Mouse (Mus musculus) stomach, postnatal 0 days (tissue): ENCODE measurements around the gene Gm4969.

ENCODE experiments used
- CTCF ChIP-seq: IDR thresholded peaks from 2 replicates; pipeline ENCODE4 v1.5.1; 2016; ENCODE audit warnings: antibody characterized with exemption, low read depth, mild to moderate bottlenecking, moderate library complexity
- EP300 ChIP-seq: optimal IDR thresholded peaks from 2 replicates; pipeline ENCODE3; 2016; ENCODE audit warnings: antibody characterized with exemption

- TF ChIP-seq CTCF (peak; percentile 69), EP300 (no peak)
Observed at GRCm38 (mm10) chr7:19137380-19137779, 19.2 kb upstream of the Gm4969 start.
